Mouse (Mus musculus) cerebellum, postnatal 10 days (tissue): ENCODE data around the gene Pno1.
"Not testable (repeated sequence)": the region's sequence is repeated elsewhere in the genome, so short reads cannot be mapped to it uniquely, and the experiment has no call there.

Source experiments
- DNase-seq, 2 experiments: peaks; one replicate each; pipeline ENCODE4 v3.0.0; 2021; ENCODE audit warnings: mixed read lengths in 2 of 2

Pno1 gene

DNA sequence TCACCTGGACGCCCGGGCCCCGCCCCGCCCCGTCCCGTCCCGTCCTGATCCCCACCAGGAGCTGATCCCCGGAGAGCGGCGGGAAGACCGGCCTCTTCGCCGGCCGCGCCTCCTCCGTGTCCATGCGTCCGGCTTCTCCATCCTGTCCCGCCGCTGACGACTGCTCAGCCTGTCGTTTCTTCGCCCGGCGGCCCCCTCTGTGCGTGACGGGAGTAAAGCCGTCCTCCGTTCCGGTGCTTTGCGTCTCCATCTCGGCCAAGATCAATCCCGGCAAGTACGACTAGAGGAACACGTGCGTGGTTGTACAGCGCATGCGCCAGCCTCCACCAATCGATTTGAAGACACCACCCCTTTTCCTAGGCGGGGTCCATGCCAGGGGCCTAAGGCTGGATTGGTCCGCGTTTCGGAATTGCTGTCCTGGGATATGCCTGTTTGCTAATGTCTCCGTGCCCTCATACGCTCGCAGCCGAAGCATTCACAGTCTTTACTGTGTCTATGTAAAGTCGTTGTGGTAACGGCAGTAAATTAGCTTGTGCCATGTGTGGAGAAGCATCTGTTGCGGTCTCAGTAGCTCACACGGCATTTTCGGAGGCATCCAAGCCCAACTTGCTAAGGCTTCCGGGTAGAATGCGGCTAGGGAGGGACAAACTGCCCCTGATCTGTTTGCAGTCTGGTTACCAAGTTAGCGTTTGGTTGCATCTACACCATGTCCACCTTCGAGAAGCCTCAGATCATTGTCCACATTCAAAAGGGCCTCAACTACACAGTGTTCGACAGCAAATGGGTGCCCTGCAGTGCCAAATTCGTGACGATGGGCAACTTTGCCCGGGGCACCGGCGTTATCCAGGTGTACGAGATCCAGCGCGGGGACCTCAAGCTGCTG, at the start of gene Pno1:
TSS of gene Pno1 (minus strand) at position 311 of the 883 bp plus-strand sequence.
- peak; percentile 98 for DNase-seq

DNA sequence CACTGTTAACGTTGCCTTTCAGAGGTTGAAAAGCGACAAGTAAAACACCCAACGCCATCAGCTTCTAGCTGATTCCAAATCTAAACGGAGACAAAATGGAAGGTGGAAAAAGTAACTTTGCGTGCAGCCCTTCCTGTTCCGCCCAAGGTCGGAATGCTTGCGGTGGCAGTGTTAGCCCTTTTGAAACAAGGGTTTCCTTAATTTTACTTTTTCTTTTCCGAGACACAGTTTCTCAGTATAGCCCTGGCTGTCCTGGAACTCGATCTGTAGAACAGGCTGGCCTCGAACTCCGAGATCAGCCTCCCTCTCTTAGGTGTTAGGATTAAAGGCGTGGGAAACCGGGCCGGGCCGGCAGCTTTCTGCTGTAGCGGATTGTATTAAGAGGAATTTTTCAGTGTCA, 46.5 kb upstream of the Pno1 start:
- DNase-seq: peak; percentile 34 to 48

DNA sequence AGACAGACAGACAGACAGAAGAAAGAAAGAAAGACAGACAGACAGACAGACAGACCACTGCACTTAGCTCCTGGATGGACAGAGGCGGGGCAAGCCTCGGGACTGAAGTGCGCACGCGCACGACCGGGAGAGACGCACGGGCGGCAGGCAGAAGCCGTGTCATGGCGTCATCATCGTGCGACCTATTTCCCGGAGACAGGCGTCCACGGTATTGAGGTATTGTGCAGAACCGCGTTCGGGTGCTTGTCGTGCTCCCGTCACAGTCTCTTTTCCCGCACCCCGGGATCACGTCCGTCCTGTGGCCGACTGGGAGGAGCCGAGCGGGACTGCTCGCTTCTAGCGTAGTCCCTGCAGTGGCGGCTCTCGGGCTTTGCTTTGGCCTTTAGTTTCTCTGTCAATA, 46.1 kb upstream of the Pno1 start, which contains the start of gene C1d:
TSS of gene C1d (plus strand) at position 137 of the 400 bp plus-strand sequence.
- DNase-seq: peak; percentile 99

DNA sequence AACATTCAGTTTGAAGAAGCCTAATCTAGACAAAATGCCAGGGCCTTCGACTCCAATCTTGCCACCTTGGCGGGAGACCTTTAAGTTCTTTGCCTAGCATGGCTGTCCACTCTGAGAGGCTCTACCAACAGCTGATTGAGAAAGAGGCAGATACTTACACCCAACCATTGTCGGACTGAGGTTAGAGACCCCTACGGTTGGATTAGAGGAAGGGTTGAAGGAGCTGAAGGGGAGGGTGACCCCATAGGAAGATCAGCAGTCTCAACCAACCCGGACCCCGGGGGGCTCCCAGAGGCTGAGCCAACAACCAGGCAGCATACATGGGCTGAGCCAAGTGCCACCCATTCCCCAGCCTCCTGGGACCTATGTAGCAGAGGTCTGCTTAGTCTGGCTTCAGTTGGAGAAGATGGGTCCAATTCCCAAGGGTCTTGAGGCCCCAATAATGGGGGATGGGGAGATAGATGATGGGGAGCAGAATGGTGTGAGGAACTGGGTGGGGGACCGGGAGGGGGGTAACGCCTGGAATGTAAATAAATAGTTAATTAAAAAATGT, 45.5 kb upstream of the Pno1 start:
- peak; percentile 50 to 55 for DNase-seq

DNA sequence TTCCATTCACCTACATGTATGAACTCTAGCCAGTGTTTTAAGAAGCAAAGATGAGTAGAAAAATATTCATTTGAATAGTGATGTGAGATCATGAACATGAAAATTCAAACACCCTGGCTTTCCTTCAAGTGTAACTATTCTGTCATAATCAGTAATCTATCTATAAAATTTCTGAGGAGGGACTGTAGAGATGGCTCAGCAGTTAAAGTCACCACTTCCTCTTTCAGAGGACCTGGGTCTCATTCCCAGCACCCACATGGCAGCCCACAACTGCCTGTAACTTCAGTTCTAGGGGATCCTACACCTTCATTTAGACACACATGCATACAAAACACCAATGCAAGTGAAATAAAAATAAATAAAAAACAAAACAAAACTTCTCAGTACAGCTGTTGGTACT, 37.3 kb upstream of the Pno1 start:
- DNase-seq: no peak

DNA sequence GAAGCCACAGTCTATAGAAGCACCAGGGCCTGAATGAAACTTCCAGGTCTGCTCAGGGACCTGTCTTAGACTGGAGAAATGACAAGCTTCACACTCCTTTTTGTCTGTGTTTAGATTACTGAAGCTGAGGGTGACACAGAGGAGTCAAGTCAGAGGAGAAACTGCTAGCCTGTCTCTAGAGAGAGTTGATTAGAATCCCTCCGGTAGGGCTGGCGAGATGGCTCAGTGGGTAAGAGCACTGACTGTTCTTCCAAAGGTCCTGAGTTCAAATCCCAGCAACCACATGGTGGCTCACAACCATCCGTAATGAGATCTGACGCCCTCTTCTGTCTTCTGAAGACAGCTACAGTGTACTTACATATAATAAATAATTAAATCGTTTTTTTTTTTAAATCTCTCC, 27.2 kb upstream of the Pno1 start:
- not testable (repeated sequence) for DNase-seq

DNA sequence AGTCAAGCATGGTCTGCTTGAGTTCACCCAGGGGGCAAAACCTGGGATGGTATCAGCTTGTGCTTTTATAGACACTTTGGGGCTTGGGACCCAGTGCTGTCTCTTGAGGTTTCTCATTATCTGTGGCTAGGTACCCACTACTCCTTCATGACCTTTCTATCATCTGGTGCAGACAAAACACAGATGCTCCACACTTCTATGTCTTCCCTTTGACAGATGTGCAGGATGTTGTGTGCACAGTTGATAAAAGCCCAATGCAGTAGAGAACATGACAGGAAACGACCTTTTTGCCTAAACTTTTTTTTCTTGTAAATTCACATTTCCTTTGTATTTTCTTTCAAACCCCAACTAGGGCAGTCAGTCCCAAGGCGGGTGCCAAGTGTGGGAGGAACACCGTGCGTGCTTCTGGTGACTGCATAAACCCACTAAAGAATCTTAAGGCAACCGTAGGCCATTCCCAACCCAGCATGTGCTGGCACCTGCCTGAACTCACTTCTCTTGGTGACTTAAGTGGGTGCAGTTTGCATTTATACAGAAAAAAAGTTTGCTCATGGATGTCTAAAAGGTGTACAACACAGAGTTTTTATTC, 25.2 kb upstream of the Pno1 start:
- no peak for DNase-seq

DNA sequence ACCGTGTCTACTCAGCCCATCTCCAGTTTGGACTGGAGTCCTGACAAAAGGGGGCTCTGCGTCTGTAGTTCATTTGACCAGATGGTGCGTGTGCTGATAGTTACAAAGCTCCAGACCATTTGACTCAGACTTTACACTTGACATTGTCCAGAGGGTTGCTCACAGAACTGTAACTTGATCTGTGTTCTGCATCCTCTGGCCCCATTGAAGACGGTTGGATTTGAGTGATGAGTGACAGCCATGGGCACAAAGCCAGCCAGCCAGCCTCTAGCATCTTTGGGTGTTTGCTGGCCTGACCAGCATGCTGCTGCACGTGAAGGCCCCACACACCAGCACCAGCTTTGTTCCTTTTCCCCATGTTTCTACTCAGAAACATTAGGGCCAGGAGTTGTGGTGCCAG, 21.4 kb upstream of the Pno1 start:
- no peak for DNase-seq

DNA sequence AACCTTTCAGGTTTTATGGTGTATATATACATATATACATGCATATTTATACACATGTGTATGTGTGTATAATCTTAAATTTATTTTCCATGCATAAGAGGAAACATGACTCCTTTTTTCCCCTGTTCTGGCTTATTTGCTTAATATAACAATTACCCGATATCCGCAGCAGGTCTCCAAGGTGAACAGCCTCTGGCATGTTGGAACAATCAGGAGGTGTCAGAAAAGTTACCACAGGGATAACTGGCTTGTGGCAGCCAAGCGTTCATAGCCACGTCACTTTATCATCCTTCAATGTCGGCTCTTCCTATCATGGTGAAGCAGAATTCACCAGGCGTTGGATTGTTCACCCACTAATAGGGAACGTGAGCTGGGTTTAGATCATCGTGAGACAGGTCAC, 9.8 kb upstream of the Pno1 start:
- DNase-seq: no peak

DNA sequence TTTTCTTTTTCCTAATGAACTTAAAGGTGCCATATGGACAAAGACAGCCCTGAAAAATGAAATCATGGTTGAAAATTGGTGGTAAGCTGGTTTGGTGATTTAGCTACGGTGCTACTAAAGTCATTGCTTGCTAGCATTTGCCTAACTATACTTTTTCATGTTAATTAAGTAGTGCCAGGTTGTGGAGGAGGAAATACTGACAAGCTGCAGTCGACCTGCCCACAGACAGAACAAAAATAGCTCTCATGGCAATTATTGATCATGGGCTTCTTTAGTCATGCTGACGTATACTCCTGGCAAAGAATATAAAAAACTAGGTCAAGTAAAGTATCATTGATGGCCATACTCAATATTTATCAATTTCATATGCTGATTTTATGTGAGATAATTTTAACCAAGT, 4.1 kb upstream of the Pno1 start:
- DNase-seq: no peak

DNA sequence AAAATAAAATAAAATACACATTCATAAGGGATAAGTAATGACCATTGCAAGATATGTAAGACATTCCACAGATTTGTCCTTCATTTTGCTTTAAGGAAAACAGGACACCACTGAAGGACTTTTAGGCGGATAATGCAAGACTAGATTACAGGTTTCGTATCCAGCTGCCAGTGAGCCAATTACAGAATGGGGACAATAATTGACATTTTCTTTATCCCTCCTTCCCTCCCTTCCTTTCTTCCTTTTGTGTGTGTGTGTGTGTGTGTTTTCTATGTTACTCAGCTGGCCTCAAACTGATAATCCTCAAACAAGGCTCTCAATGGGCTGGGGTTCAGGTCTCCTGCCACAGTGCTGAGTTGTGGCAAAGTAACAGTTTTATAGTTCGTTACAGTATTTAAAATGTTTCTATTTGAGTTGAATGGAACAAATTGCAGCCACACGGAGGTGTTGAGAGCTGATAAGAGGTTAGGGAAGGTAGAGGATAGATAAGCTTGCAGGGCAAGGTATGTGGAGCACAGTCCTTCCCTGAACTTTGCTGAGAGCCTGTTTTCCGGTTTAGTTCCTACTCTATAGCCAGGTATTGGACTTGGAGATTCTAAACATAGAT, 1.6 kb upstream of the Pno1 start:
- DNase-seq: no peak

DNA sequence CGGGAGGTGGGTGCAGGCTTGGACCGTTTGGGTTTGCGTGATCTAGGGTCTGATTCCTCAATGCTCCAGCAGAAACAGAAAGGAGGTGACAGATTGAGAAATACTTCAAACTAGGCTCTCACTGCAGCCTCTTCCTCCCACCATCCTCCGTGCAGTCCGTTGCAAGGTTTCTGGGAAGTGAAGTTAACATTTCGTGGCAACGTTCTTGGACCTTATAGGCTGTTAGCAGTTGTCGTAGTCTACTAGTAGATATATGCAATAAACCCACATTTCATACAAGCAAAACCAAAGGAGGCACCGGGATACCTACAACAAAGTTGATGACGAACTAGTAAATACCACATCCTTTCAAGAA, 750 bp upstream of the Pno1 start:
- no peak for DNase-seq

DNA sequence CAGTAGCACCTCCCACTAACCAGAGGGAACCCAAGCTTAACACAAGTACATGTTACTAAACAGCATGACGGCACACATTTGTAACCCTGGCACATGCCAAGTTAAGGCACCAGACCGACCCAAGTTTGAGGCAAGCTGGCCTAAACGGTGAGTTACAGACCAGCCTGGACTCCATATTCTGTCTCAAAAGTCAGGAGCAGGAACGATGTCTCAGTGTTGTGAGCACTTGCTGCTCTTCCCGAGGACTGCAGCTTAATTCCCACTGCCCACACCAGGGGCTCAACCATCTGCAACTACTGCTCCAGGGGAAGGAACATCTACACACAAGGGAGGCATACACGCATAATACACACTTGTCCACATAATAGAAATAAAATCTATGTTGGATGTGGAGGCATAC, 8.9 kb downstream of the Pno1 start:
- DNase-seq: no peak

DNA sequence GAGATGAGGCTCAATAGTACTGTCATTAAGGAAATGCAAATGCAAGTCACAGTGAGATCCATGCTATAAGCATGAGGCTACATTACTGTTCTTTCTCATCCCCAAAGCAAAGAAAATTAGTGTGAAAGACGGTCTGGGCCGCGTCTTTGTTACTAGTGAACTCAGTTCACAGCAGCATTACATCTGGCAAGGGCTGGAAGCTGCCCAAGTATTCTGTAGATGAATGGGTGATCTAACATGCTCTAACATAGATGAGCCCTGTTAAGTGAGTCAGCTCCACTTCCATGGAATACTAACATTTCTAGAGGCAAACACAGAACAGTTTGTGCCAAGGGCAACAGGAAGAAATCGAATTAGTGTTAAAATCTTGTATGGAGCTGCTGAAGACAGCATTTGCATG, 10.4 kb downstream of the Pno1 start:
- DNase-seq: no peak

DNA sequence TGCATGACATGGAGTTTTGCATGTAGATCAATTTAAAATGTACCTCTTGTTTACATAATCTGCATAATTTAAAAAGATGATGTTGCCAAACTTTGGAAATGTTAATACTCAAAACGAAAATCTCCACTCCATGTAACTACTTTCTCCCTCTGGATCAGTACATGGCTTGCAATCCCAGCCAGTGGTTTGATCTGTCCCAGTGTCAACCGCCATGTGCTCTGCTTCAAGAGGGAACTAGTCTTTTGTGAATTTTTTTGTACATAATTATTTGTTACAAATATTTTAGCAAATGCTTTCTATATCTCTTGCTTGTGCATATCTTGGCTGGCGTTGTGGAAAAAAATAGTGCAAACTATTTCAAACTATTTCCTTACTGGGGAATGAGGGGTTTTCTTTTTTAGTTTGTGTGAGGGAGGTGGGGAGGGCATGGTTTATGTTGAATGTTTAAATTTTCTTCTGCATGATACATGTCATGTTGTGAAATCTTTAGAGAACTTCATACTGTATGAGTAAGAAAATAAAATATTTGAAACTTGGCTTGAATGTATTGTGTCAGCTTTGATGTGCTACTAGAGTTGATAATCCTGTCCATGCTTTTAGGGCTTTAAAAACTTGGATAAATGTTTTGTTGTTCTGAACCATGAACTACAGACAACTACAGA, 11.4 kb downstream of the Pno1 start:
- no peak for DNase-seq

DNA sequence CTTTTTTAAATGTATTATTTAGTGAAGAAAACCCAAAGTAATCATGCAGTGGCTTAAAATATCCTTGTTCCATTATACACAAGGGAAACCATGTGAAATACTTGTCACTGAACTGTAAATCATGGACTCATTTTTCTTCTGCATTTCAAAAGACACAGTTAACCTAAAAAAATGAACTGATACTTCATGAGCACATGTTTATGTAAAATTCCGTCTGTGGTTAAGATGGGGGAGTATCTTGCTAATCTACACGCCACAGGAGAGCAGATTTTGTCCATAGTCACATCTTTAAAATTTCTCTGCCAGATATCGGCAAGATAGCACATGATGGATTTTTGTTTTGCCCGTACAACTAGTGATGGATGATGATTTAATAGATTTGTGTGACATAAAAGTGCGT, 12.2 kb downstream of the Pno1 start:
- no peak for DNase-seq

DNA sequence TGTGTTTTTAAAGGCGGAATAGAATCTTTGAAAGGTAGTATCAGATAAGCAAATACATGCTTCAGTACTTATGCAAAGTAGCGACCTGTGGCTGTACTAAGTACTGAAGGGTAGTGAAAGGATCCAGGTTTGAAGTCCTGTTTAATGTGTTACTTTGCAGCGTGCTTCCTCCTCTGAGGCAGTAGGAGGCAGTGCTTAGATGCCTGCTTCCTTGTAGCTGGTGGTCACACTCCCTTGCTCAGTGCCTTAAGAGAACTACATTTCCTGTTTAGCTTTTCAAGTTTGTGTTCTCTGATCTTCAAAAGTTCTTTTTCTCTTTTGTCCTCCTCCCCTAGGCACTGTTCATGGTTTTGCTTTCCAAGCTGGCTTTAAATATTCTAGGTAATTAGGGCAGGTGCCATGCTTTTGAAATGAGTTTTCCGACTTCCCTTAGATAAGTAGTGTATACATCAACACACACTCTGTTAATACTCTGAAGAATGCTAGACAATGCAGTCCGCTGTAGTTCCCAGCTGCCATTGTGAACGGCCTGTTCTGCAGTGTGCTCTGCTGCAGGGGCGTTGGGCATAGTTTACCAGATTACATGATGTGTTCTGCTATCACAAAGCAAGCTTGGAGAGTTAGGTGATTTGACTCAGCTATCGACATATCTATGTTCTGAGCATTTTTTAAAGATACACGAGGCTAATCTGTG, 19.1 kb downstream of the Pno1 start:
- DNase-seq: no peak

DNA sequence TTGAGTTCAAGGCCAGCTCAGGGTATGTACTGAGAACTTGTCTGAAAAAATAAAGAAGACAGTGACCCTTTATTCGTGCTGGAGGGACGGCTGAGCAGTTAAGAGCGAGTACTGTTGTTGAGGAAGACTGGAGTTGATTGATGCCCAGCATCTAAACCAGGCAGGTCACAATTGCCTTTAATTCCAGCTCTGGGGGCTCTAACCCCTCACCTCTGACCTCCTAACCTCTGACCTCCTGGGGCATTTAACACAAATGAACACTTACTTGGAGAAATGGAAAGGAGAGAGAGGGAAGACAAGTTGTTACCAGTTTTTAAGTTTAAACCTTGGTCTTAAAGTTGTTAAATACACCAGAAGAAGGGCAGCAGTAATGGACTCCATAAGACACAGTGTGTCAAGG, 22.6 kb downstream of the Pno1 start:
- DNase-seq: no peak

DNA sequence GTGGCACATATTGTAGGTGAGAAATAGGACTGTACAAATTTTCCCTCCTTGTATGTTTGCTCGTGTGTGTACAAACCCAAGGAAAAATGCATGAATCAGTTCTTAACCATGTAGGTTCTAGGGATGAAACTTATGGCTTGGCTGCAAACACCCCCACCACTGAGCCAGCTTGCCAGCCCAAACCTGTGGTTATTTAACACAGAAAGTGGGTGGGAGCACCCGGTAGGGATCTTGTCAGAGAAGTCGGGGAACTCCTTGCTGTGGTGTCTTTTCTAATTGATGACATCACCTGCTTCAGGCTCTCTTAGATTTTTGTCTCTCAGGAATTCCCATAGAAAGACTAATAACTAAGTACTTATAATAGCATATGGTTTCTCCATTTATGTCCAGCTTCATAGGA, 23.7 kb downstream of the Pno1 start:
- no peak for DNase-seq

DNA sequence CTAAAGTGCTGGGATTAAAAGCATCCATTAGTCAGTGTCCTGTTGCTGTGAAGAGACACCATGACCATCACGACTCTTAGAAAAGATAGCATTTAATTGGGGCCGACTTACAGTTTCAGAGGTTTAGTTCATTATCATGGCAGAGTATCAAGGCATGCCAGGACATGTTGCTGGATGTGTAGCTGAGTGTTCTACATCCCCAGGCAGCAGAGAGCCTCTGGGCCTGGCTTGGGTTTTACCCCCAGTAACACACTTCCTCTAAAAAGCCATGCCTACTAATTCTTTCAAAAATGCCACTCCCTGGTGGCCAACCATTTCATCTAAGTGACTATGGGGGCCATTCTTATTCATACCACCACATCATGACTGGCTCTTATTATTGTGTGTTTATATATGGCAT, 28.2 kb downstream of the Pno1 start:
- no peak for DNase-seq

DNA sequence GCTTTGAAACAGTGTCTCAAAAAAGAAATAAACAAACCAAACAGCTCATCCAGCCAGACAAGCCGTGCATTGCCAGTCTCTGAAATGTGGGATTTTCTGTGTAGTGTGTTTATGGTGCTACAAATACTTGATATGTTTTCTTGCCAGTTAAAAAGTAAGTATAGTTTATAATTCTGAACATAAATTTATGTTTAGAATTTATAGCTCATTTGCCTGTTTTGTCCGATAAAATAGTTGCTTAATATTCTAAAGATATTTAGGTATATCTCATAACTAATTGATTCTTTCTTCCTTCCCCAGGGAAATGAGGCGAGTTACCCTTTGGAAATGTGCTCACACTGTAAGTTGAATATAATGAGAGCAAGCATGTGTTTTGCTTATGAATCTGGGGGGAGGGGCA, 29.6 kb downstream of the Pno1 start, which contains the start of gene Wdr92:
TSS of gene Wdr92 (plus strand) at position 301 of the 400 bp plus-strand sequence.
- DNase-seq: no peak

DNA sequence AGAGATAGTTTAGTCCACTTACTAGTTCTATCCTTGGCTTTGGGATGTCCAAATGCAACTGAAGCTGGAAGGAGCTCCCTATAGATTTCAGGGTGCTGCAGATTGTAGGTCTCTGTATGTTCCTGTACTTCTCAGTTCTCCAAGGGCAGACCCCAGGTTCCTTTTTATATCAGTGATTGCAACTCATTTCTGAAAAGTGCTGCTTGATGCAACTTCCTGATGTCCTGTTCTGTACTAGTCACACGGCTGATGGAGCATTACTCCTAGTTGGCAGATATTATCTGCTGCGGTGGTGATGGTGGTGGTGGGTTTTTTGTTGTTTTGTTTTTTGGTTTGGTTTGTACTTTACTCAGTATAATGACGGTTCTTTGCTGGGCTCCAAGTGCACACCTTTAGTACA, 30.6 kb downstream of the Pno1 start:
- no peak for DNase-seq

DNA sequence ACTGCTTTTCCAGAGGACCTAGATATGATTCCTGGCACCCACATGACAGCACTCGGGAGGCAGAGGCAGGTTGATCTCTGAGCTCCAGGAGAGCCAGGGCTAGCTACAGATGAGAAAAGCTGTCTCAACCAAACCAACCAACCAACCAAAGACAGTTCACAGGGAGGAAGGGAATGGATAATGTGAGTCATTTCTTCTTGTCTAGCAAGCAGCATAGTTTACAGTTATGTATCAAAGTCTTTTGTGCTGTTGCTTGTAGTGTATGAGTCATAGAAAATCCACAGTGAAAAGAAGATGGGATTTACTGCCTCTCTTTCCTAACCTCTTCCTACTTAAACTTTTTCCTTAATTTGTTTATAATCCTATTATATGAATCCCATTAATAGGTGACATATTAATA, 34.7 kb downstream of the Pno1 start:
- DNase-seq: no peak
